Mouse (Mus musculus) kidney, postnatal 0 days (tissue): ENCODE results near the gene Ttc9c. TPM values are rescaled to one million over a fixed set of nuclear protein-coding genes. Genes with fewer than 3 reads are reported as not detected.

ENCODE experiments used
- ATAC-seq: fragments of 200-750 bp; cut with Nextera tagmentation; replicated peaks from 2 replicates; pipeline ENCODE4 v1.8.0; 2017; ENCODE audit warnings: low read depth, moderate number of reproducible peaks, moderate TSS enrichment, moderate library complexity; ENCODE audit not compliant: low FRiP score
- DNase-seq: peaks from one replicate; pipeline ENCODE4 v3.0.0-alpha.2; 2016; ENCODE audit warnings: low spot score
- H3K27ac ChIP-seq: fragments of 300-500 bp; sonication (generic); 2 replicates; pipeline ENCODE4 v1.5.1; 2014; ENCODE audit warnings: mild to moderate bottlenecking
- H3K27me3 ChIP-seq: fragments of 300-500 bp; sonication (generic); 2 replicates; pipeline ENCODE4 v1.6.1; 2014; ENCODE audit warnings: low read length, mixed read lengths; ENCODE audit not compliant: insufficient read depth
- H3K36me3 ChIP-seq: fragments of 300-500 bp; sonication (generic); 2 replicates; pipeline ENCODE4 v1.6.1; 2014; ENCODE audit warnings: low read length, mixed read lengths; ENCODE audit not compliant: insufficient read depth
- H3K4me1 ChIP-seq: fragments of 300-500 bp; sonication (generic); replicated peaks from 2 replicates; pipeline ENCODE4 v1.6.1; 2014; ENCODE audit warnings: antibody characterized with exemption, low read length, mixed read lengths; ENCODE audit not compliant: insufficient read depth
- H3K4me2 ChIP-seq: fragments of 300-500 bp; sonication (generic); 2 replicates; pipeline ENCODE4 v1.6.1; 2014; ENCODE audit warnings: mild to moderate bottlenecking, low read length, moderate library complexity, mixed read lengths
- H3K4me3 ChIP-seq: fragments of 300-500 bp; sonication (generic); replicated peaks from 2 replicates; pipeline ENCODE4 v1.5.1; 2014; ENCODE audit warnings: low read depth, low read length
- H3K9ac ChIP-seq: fragments of 300-500 bp; sonication (generic); 2 replicates; pipeline ENCODE4 v1.6.1; 2014; ENCODE audit warnings: low read depth, low read length
- H3K9me3 ChIP-seq: fragments of 300-500 bp; sonication (generic); replicated peaks from 2 replicates; pipeline ENCODE4 v1.6.1; 2016; ENCODE audit warnings: low read length, inconsistent platforms, mixed read lengths
- CTCF ChIP-seq: IDR thresholded peaks from 2 replicates; pipeline ENCODE4 v1.5.1; 2016; ENCODE audit warnings: antibody characterized with exemption, low read depth, mild to moderate bottlenecking, moderate library complexity
- WGBS: fragments of 180-500 bp; shearing (Covaris S2); extraction: QIAGEN DNeasy Blood & Tissue Kit; methylation state at CpG from one replicate; pipeline ENCODE4 v1.1.7; 2014; 5-methylcytosine and 5-hydroxymethylcytosine counted together
- polyA plus RNA-seq: library from polyadenylated mRNA; unstranded; fragments of >200 nt; fragmentation: Nextera tagmentation; extraction: Ambion mirVana; gene quantifications from 2 replicates; pipeline ENCODE4 v1.2.1, GENCODE M21; 2015

Ttc9c gene
- polyA plus RNA-seq, 1 experiment from 2014 or later: 32.2 TPM

GRCm38 (mm10) chr19:8832971-8833370, 13.8 kb upstream of the Ttc9c start:
- no peak for TF ChIP-seq CTCF

GRCm38 (mm10) chr19:8831262-8831661, 12.1 kb upstream of the Ttc9c start:
- Histone ChIP-seq H3K27me3 (no peaks in the 10 kb centered on the region), H3K36me3 (peaks cover 73% of the 10 kb centered on the region), H3K9ac (no peak overlapping the region), H3K9me3 (no peaks in the 10 kb centered on the region), H3K4me1 (no peaks in the 10 kb centered on the region), H3K4me3 (no peak overlapping the region), H3K4me2 (no peak overlapping the region), H3K27ac (no peak overlapping the region)
- ATAC-seq: no peak
- WGBS: 88% methylated on average over 11 of the region's 11 CpGs
- TF ChIP-seq CTCF: no peak
- DNase-seq: no peak

More at GRCm38 (mm10) chr19:8832971-8833370, 13.8 kb upstream of the Ttc9c start:
- 95% methylated on average over 4 of the region's 4 CpGs for WGBS
- H3K9ac ChIP-seq: no peak overlapping the region
- ATAC-seq (no peak), DNase-seq (no peak)
- H3K27me3 ChIP-seq: no peaks in the 10 kb centered on the region
- no peak overlapping the region for H3K4me2 ChIP-seq
- H3K9me3 ChIP-seq: no peaks in the 10 kb centered on the region
- peaks cover 61% of the 10 kb centered on the region for H3K36me3 ChIP-seq
- H3K27ac ChIP-seq: no peak overlapping the region
- H3K4me1 ChIP-seq: no peaks in the 10 kb centered on the region; the same call in 1 of the 2 replicates
- H3K4me3 ChIP-seq: no peak overlapping the region

GRCm38 (mm10) chr19:8830664-8831063, 11.5 kb upstream of the Ttc9c start:
- ATAC-seq: no peak
- WGBS: 90% methylated on average over 8 of the region's 8 CpGs
- Histone ChIP-seq H3K27me3 (no peaks in the 10 kb centered on the region), H3K9me3 (no peaks in the 10 kb centered on the region), H3K4me3 (no peak overlapping the region), H3K36me3 (peaks cover 79% of the 10 kb centered on the region), H3K27ac (no peak overlapping the region), H3K4me1 (no peaks in the 10 kb centered on the region), H3K4me2 (no peak overlapping the region), H3K9ac (no peak overlapping the region)
- TF ChIP-seq CTCF: no peak
- DNase-seq: no peak

GRCm38 (mm10) chr19:8829660-8830059, 10.5 kb upstream of the Ttc9c start, which contains the start of gene AC129217.1:
Gene AC129217.1, plus strand, starts transcription at chr19:8829773.
- DNase-seq: no peak
- 90% methylated on average over 8 of the region's 8 CpGs for WGBS

GRCm38 (mm10) chr19:8822696-8823095, 3.6 kb upstream of the Ttc9c start:
- no peak for DNase-seq
- Histone ChIP-seq H3K4me2 (peak overlapping the region; percentile 73), H3K4me3 (peak overlapping the region; percentile 8; the same call in 1 of the 2 replicates), H3K9ac (no peak overlapping the region), H3K27me3 (no peaks in the 10 kb centered on the region), H3K36me3 (peaks cover 45% of the 10 kb centered on the region), H3K4me1 (no peaks in the 10 kb centered on the region; the same call in none of the 2 replicates), H3K27ac (no peak overlapping the region), H3K9me3 (no peaks in the 10 kb centered on the region)
- 61% methylated on average over 8 of the region's 8 CpGs for WGBS
- TF ChIP-seq CTCF: no peak
- no peak for ATAC-seq

More at GRCm38 (mm10) chr19:8829660-8830059, 10.5 kb upstream of the Ttc9c start, which contains the start of gene AC129217.1:
- no peak for ATAC-seq
- Histone ChIP-seq H3K36me3 (peaks cover 88% of the 10 kb centered on the region), H3K27ac (no peak within 1 kb of the TSS), H3K9me3 (no peaks in the 10 kb centered on the region), H3K4me3 (no peak within 1 kb of the TSS), H3K27me3 (no peaks in the 10 kb centered on the region), H3K4me2 (no peak within 1 kb of the TSS), H3K9ac (no peak within 1 kb of the TSS), H3K4me1 (no peaks in the 10 kb centered on the region)
- no peak for TF ChIP-seq CTCF

- ATAC-seq (no peak), DNase-seq (peak; percentile 67)
- TF ChIP-seq CTCF: no peak
- Histone ChIP-seq H3K27ac (peak overlapping the region; percentile 99), H3K9me3 (no peaks in the 10 kb centered on the region), H3K9ac (peak overlapping the region; percentile 98), H3K4me2 (peak overlapping the region; percentile 73), H3K4me1 (no peaks in the 10 kb centered on the region; the same call in none of the 2 replicates), H3K4me3 (peak overlapping the region; percentile 98), H3K36me3 (peaks cover 35% of the 10 kb centered on the region), H3K27me3 (no peaks in the 10 kb centered on the region)
- under 1% methylated on average over 7 of the region's 7 CpGs for WGBS
These were observed 2.0 kb upstream of the Ttc9c start for GRCm38 (mm10) chr19:8821146-8821545.
